Mouse (Mus musculus): ENCODE data around the gene Pnmt. TPM values are rescaled to one million over a fixed set of nuclear protein-coding genes. Genes with fewer than 3 reads are reported as not detected.

The Pnmt gene
- polyA plus RNA-seq, 1 experiment from 2014 or later: 0.22 TPM

- Histone ChIP-seq H3K4me3 (replicated peaks) (peak within 1 kb of the TSS; percentile 52), H3K9ac (0 out of 2 replicates have a peak within 1 kb of the TSS, but pooled peaks have one; percentile 16), H3K36me3 (no peaks in the 10 kb centered on the region), H3K27ac (no peak within 1 kb of the TSS), H3K27me3 (replicated peaks) (peaks cover 72% of the 10 kb centered on the region), H3K9me3 (no peaks in the 10 kb centered on the region), H3K4me1 (peaks cover 13% of the 10 kb centered on the region), H3K4me2 (peak within 1 kb of the TSS; percentile 97)
- peak; percentile 61 for ATAC-seq (ENCODE audit: insufficient read depth, low FRiP score, low read depth)
- WGBS: under 1% methylated on average over 53 of the region's 55 CpGs
Measured at GRCm38 (mm10) chr11:98348083-98348961, 37.9 kb upstream of the Pnmt start, which contains the start of gene Ppp1r1b. Gene Ppp1r1b, plus strand, starts transcription at chr11:98348404.

DNA sequence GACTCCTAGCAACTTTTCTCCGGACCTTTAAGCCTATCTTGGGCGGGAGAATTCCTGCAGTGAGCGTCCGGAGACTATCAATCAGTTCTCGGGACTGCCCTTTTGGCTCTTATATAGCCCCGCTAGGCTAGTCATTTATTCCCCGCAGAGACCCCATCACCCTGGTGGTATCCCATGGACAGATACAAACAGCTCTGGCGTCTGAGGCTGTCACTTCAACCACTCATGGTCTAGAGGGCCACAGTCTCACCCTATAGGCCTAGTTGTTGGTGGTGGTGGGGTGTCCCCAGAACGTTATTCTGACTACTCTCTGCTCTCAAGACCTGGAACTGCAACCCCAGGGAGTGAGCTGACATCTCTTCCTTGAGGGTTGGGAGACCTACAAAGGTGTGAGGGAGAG, 36.9 kb upstream of the Pnmt start:
- 12% methylated on average over 9 of the region's 9 CpGs for WGBS
- no peaks in the 10 kb centered on the region for H3K9me3 ChIP-seq
- no peak overlapping the region for H3K9ac ChIP-seq
- no peak for ATAC-seq (ENCODE audit: insufficient read depth, low FRiP score, low read depth)
- no peaks in the 10 kb centered on the region for H3K36me3 ChIP-seq
- peak overlapping the region; percentile 52 for H3K4me3 ChIP-seq (replicated peaks)
- H3K27ac ChIP-seq: no peak overlapping the region
- peaks cover 16% of the 10 kb centered on the region for H3K4me1 ChIP-seq
- H3K27me3 ChIP-seq (replicated peaks): peaks cover 67% of the 10 kb centered on the region
- peak overlapping the region; percentile 97 for H3K4me2 ChIP-seq

DNA sequence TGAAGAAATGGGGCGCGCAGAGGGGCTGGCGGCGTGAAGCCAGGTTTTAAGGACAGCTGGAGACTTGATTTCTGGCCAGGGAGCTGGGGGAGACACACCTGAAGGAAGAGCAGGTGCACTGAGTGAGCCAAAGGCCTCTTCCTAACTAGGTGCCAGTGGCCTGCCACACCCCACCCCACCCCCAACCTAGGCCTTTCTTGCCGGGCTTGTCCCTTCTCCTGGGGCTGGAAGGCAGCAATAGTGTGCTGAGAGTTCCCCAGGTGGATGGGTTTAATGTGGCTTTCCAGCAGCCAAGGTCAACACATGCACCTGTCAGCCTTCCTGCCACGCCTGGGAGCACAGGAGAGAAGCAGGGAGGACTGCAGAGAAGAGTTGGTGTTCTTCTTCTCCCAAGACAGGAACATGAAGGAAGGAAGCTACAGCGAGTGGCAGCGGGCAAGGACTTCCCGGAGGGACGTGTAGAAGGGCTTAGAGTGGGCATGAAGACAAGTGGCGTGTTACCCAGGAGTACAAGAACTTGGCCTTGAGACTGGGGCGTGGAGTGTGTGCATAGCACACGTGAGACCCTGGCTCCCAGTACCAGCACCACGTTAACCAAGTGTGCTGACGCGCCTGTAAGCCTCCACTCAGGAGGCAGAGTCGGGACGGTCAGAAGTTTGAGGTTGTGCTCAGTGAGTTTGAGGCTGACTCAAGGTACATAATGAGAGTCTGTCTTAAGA, 33.8 kb upstream of the Pnmt start:
- Histone ChIP-seq H3K9ac (no peak overlapping the region), H3K27ac (no peak overlapping the region; the same call in 1 of the 2 replicates), H3K4me1 (peaks cover 36% of the 10 kb centered on the region), H3K27me3 (replicated peaks) (peaks cover 51% of the 10 kb centered on the region), H3K36me3 (no peaks in the 10 kb centered on the region), H3K4me2 (no peak overlapping the region), H3K9me3 (no peaks in the 10 kb centered on the region), H3K4me3 (replicated peaks) (no peak overlapping the region)
- ATAC-seq (ENCODE audit: insufficient read depth, low FRiP score, low read depth): no peak
- WGBS: 70% methylated on average over 18 of the region's 18 CpGs

- 27% methylated on average over 8 of the region's 8 CpGs for WGBS
- Histone ChIP-seq H3K4me1 (peaks cover 31% of the 10 kb centered on the region), H3K4me3 (replicated peaks) (no peak overlapping the region), H3K36me3 (no peaks in the 10 kb centered on the region), H3K27ac (0 out of 2 replicates have a peak overlapping the region, but pooled peaks have one; percentile 41), H3K4me2 (no peak overlapping the region), H3K9me3 (no peaks in the 10 kb centered on the region), H3K27me3 (replicated peaks) (peaks cover 39% of the 10 kb centered on the region), H3K9ac (no peak overlapping the region; the same call in 1 of the 2 replicates)
- ATAC-seq (ENCODE audit: insufficient read depth, low FRiP score, low read depth): no peak
Measured at GRCm38 (mm10) chr11:98353651-98354211, 32.5 kb upstream of the Pnmt start.

- Histone ChIP-seq H3K4me1 (peaks cover 35% of the 10 kb centered on the region), H3K4me2 (no peak overlapping the region), H3K27ac (no peak overlapping the region), H3K27me3 (replicated peaks) (peaks cover 32% of the 10 kb centered on the region), H3K9ac (no peak overlapping the region), H3K4me3 (replicated peaks) (no peak overlapping the region), H3K9me3 (no peaks in the 10 kb centered on the region), H3K36me3 (no peaks in the 10 kb centered on the region)
- ATAC-seq (ENCODE audit: insufficient read depth, low FRiP score, low read depth): no peak
- WGBS: 67% methylated on average over 14 of the region's 14 CpGs
Measured at GRCm38 (mm10) chr11:98354445-98354844, 31.8 kb upstream of the Pnmt start.

GRCm38 (mm10) chr11:98355732-98356299, 30.4 kb upstream of the Pnmt start:
- no peaks in the 10 kb centered on the region for H3K36me3 ChIP-seq
- ATAC-seq (ENCODE audit: insufficient read depth, low FRiP score, low read depth): no peak
- H3K4me3 ChIP-seq (replicated peaks): no peak overlapping the region
- H3K9me3 ChIP-seq: no peaks in the 10 kb centered on the region
- H3K4me2 ChIP-seq: no peak overlapping the region
- H3K27me3 ChIP-seq (replicated peaks): peaks cover 18% of the 10 kb centered on the region; the same call in 1 of the 2 replicates
- peaks cover 48% of the 10 kb centered on the region for H3K4me1 ChIP-seq
- H3K27ac ChIP-seq: peak overlapping the region; percentile 94; the same call in 1 of the 2 replicates
- no peak overlapping the region for H3K9ac ChIP-seq
- WGBS: 9% methylated on average over 6 of the region's 6 CpGs

- Histone ChIP-seq H3K9ac (no peak overlapping the region), H3K4me3 (replicated peaks) (no peak overlapping the region), H3K4me1 (peaks cover 55% of the 10 kb centered on the region), H3K36me3 (no peaks in the 10 kb centered on the region), H3K27me3 (replicated peaks) (0 out of 2 replicates have a peak, but pooled peaks cover 9% of the 10 kb centered on the region), H3K4me2 (peak overlapping the region; percentile 80), H3K27ac (peak overlapping the region; percentile 94), H3K9me3 (no peaks in the 10 kb centered on the region)
- WGBS: 63% methylated on average over 7 of the region's 7 CpGs
- ATAC-seq (ENCODE audit: insufficient read depth, low FRiP score, low read depth): peak; percentile 67
Measured at GRCm38 (mm10) chr11:98356625-98357394, 29.4 kb upstream of the Pnmt start.

GRCm38 (mm10) chr11:98357396-98358160, 28.7 kb upstream of the Pnmt start:
- no peaks in the 10 kb centered on the region for H3K36me3 ChIP-seq
- H3K4me2 ChIP-seq: peak overlapping the region; percentile 80
- 0 out of 2 replicates have a peak, but pooled peaks cover 1% of the 10 kb centered on the region for H3K27me3 ChIP-seq (replicated peaks)
- peak overlapping the region; percentile 82 for H3K4me3 ChIP-seq (replicated peaks)
- peak overlapping the region; percentile 94 for H3K27ac ChIP-seq
- H3K9ac ChIP-seq: no peak overlapping the region; the same call in 1 of the 2 replicates
- H3K4me1 ChIP-seq: peaks cover 55% of the 10 kb centered on the region
- 7% methylated on average over 13 of the region's 13 CpGs for WGBS
- no peaks in the 10 kb centered on the region for H3K9me3 ChIP-seq
- ATAC-seq (ENCODE audit: insufficient read depth, low FRiP score, low read depth): no peak

DNA sequence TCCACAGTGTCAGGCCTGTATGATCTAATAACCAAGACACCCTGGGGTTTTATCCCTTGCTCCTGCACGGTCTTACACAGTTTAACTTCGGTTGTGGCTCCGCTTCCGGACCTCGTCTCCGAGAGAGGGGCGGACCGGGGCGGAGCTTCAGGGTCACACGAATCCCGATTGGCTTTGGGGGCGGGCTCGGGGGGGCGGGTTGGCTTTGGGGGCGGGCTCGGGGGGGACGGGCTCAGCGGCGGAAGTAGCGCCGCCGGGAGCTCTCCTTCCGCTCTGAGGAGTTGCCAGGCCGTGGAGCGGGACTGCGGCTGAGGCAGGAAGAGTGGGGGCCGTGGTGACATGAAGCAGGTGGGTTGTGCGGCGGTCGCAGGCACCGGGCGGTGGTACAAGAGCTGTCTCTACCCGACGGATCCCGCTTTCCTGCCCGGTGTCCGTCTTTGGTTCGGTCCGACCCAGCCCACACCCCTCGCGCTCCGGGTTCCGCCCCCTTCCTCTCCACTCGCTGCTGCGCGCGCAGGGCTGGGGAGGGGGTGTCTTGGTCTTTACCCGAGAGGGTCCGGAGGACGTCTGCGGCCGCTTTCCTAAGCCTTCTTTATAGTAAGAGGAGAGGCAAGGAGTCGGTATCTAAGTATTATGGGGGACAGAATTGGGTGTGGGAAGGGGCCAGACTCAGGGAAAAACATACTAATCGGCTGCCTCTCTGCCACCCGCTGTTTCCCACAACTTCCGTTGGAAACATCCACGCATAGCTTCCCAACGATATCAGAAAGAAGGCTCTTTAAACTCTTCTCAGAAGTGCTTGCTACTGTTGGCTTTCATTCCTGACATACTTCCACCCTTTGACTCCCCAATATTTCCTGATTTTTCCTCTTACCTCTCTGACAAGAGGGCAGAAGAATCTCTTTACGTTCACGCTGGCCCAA, 27.8 kb upstream of the Pnmt start, which contains the start of gene Stard3:
TSS of gene Stard3 (plus strand) at position 208 of the 923 bp plus-strand sequence.
- ATAC-seq (ENCODE audit: insufficient read depth, low FRiP score, low read depth): peak; percentile 76
- no peaks in the 10 kb centered on the region for H3K36me3 ChIP-seq

More for the DNA sequence above, 27.8 kb upstream of the Pnmt start, which contains the start of gene Stard3:
- H3K27ac ChIP-seq: peak within 1 kb of the TSS; percentile 94
- no peaks in the 10 kb centered on the region for H3K27me3 ChIP-seq (replicated peaks)
- H3K9ac ChIP-seq: peak within 1 kb of the TSS; percentile 82
- peak within 1 kb of the TSS; percentile 80 for H3K4me2 ChIP-seq
- H3K9me3 ChIP-seq: no peaks in the 10 kb centered on the region
- WGBS: under 1% methylated on average over 60 of the region's 60 CpGs
- H3K4me3 ChIP-seq (replicated peaks): peak within 1 kb of the TSS; percentile 82
- peaks cover 55% of the 10 kb centered on the region for H3K4me1 ChIP-seq
